Mouse (Mus musculus) heart, embryonic 11.5 days (tissue): ENCODE data around the gene Gm49342. TPM values are rescaled to one million over a fixed set of nuclear protein-coding genes. Genes with fewer than 3 reads are reported as not detected.
A peak's percentile ranks its signal among the peaks of the same experiment; 100 is the strongest.
"Not testable (repeated sequence)": the region's sequence is repeated elsewhere in the genome, so short reads cannot be mapped to it uniquely, and the experiment has no call there.

Source experiments
- ATAC-seq: fragments of 200-750 bp; cut with Nextera tagmentation; replicated peaks from 2 replicates; pipeline ENCODE4 v1.8.0; 2017; ENCODE audit warnings: moderate library complexity; ENCODE audit not compliant: insufficient number of reproducible peaks, low FRiP score, low TSS enrichment
- H3K27ac ChIP-seq: fragments of 300-500 bp; sonication (generic); 2 replicates; pipeline ENCODE4 v1.5.1; 2014; ENCODE audit warnings: mild to moderate bottlenecking, low read depth, low read length
- H3K27me3 ChIP-seq: fragments of 300-500 bp; sonication (generic); 2 replicates; pipeline ENCODE4 v1.6.1; 2014; ENCODE audit warnings: mild to moderate bottlenecking, low read length, mixed read lengths; ENCODE audit not compliant: control insufficient read depth, insufficient read depth
- H3K36me3 ChIP-seq: fragments of 300-500 bp; sonication (generic); 2 replicates; pipeline ENCODE4 v1.6.1; 2014; ENCODE audit warnings: mild to moderate bottlenecking, low read length, moderate library complexity, mixed read lengths; ENCODE audit not compliant: control insufficient read depth, insufficient read depth
- H3K4me1 ChIP-seq: fragments of 300-500 bp; sonication (generic); 2 replicates; pipeline ENCODE4 v1.6.1; 2014; ENCODE audit warnings: low read length; ENCODE audit not compliant: control insufficient read depth, insufficient read depth
- H3K4me2 ChIP-seq: fragments of 300-500 bp; sonication (generic); 2 replicates; pipeline ENCODE4 v1.6.1; 2014; ENCODE audit warnings: mild to moderate bottlenecking, moderate library complexity
- H3K4me3 ChIP-seq: fragments of 300-500 bp; sonication (generic); 2 replicates; pipeline ENCODE4 v1.5.1; 2014; ENCODE audit warnings: low read depth, low read length
- H3K9ac ChIP-seq: fragments of 300-500 bp; sonication (generic); 2 replicates; pipeline ENCODE4 v1.6.1; 2014; ENCODE audit warnings: mild to moderate bottlenecking, low read depth, low read length, moderate library complexity
- H3K9me3 ChIP-seq: fragments of 300-500 bp; sonication (generic); replicated peaks from 2 replicates; pipeline ENCODE4 v1.6.1; 2016; ENCODE audit warnings: low read length; ENCODE audit not compliant: control insufficient read depth
- WGBS: fragments of 180-500 bp; shearing (Covaris S2); extraction: QIAGEN DNeasy Blood & Tissue Kit; methylation state at CpG from one replicate; pipeline ENCODE4 v1.1.7; 2014; ENCODE audit not compliant: insufficient replicate concordance; 5-methylcytosine and 5-hydroxymethylcytosine counted together
- polyA plus RNA-seq: library from polyadenylated mRNA; unstranded; fragments of >200 nt; fragmentation: Nextera tagmentation; extraction: Ambion mirVana; gene quantifications from 2 replicates; pipeline ENCODE4 v1.2.1, GENCODE M21; 2014

Gene Gm49342
- polyA plus RNA-seq, 1 experiment from 2014 or later, result not detected

GRCm38 (mm10) chr14:50969558-50970544 is 25.5 kb downstream of the Gm49342 start:
- no peak overlapping the region for H3K27ac ChIP-seq
- H3K4me2 ChIP-seq, result peak overlapping the region; percentile 21; the same call in 1 of the 2 replicates
- H3K36me3 ChIP-seq, result no peaks in the 10 kb centered on the region
- no peaks in the 10 kb centered on the region for H3K9me3 ChIP-seq
- 23% methylated on average over 12 of the region's 12 CpGs for WGBS
- H3K4me1 ChIP-seq, result no peaks in the 10 kb centered on the region
- no peak overlapping the region for H3K4me3 ChIP-seq
- ATAC-seq, result 0 out of 2 replicates have a peak, but pooled peaks have one; percentile 31
- no peaks in the 10 kb centered on the region for H3K27me3 ChIP-seq
- H3K9ac ChIP-seq, result no peak overlapping the region

GRCm38 (mm10) chr14:50970822-50971221 is 26.5 kb downstream of the Gm49342 start:
- no peak for ATAC-seq

GRCm38 (mm10) chr14:50973054-50973453 is 28.7 kb downstream of the Gm49342 start:
- ATAC-seq, result not testable (repeated sequence)
- WGBS, result 86% methylated on average over 5 of the region's 5 CpGs

More at GRCm38 (mm10) chr14:50970822-50971221, 26.5 kb downstream of the Gm49342 start:
- Histone ChIP-seq H3K4me1 (no peaks in the 10 kb centered on the region), H3K27ac (no peak overlapping the region), H3K4me2 (no peak overlapping the region), H3K36me3 (no peaks in the 10 kb centered on the region), H3K27me3 (no peaks in the 10 kb centered on the region), H3K4me3 (no peak overlapping the region), H3K9ac (no peak overlapping the region), H3K9me3 (no peaks in the 10 kb centered on the region)
- 50% methylated on average over 1 of the region's 1 CpGs for WGBS

GRCm38 (mm10) chr14:50973700-50974099 is 29.4 kb downstream of the Gm49342 start:
- H3K4me1 ChIP-seq, result no peaks in the 10 kb centered on the region
- H3K27me3 ChIP-seq, result no peaks in the 10 kb centered on the region
- ATAC-seq, result no peak
- no peaks in the 10 kb centered on the region for H3K9me3 ChIP-seq
- no peak overlapping the region for H3K9ac ChIP-seq
- H3K4me2 ChIP-seq, result no peak overlapping the region
- no peak overlapping the region for H3K4me3 ChIP-seq
- H3K27ac ChIP-seq, result no peak overlapping the region
- no peaks in the 10 kb centered on the region for H3K36me3 ChIP-seq
- 43% methylated on average over 4 of the region's 4 CpGs for WGBS

More at GRCm38 (mm10) chr14:50973054-50973453, 28.7 kb downstream of the Gm49342 start:
- H3K9ac ChIP-seq, H3K4me2 ChIP-seq, H3K4me3 ChIP-seq, H3K27me3 ChIP-seq, H3K9me3 ChIP-seq, H3K4me1 ChIP-seq, H3K27ac ChIP-seq, H3K36me3 ChIP-seq: not testable (repeated sequence)

DNA sequence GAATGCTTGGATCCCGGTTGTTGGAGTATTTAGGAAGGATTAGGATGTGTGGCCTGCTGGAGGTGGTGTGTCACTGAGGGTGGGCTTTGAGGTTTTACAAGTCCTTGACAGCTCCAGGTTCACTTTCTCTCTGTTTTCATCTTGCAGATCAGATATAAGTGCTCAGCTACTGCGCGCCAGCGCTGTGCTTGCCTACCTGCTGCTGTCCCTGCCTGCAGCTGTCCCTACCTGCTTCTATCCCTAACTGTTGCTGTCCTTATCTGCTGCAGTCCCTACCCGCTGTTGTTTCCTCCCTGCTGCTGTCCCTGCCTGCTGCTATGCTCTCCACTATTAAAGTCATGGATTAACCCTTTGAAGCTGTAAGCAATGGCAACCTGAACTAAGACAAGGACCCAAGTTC is 30.7 kb downstream of the Gm49342 start:
- no peak overlapping the region for H3K4me3 ChIP-seq
- no peaks in the 10 kb centered on the region for H3K9me3 ChIP-seq
- H3K4me1 ChIP-seq, result no peaks in the 10 kb centered on the region
- WGBS, result 45% methylated on average over 5 of the region's 5 CpGs
- H3K9ac ChIP-seq, result no peak overlapping the region
- no peaks in the 10 kb centered on the region for H3K27me3 ChIP-seq
- no peak overlapping the region for H3K4me2 ChIP-seq
- ATAC-seq, result no peak
- H3K27ac ChIP-seq, result no peak overlapping the region
- H3K36me3 ChIP-seq, result no peaks in the 10 kb centered on the region

DNA sequence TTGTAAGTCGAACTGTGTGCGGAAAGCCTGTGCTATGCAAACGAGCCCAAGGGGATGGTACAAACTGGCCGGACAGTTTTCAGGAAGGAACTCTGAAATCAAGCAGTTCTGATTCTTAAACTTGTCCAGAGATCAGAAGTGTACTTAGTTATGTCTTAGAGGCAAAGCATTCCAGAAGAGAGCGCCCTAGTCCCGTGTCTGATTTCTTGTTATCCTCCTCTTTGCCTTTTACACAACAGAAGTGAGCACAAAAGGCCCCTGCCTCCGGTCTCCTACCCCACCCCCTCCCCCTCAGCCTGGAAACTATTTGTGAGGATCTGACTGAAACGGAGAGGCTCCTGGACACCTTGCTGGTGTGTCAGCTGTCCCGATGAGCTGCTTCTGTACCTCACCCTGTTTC is 32.4 kb downstream of the Gm49342 start:
- WGBS, result 25% methylated on average over 9 of the region's 9 CpGs
- Histone ChIP-seq H3K4me2 (peak overlapping the region; percentile 32), H3K27me3 (no peaks in the 10 kb centered on the region), H3K4me3 (no peak overlapping the region), H3K9ac (no peak overlapping the region), H3K27ac (no peak overlapping the region), H3K36me3 (no peaks in the 10 kb centered on the region), H3K4me1 (no peaks in the 10 kb centered on the region), H3K9me3 (no peaks in the 10 kb centered on the region)
- ATAC-seq, result peak; percentile 58; the same call in 1 of the 2 replicates

DNA sequence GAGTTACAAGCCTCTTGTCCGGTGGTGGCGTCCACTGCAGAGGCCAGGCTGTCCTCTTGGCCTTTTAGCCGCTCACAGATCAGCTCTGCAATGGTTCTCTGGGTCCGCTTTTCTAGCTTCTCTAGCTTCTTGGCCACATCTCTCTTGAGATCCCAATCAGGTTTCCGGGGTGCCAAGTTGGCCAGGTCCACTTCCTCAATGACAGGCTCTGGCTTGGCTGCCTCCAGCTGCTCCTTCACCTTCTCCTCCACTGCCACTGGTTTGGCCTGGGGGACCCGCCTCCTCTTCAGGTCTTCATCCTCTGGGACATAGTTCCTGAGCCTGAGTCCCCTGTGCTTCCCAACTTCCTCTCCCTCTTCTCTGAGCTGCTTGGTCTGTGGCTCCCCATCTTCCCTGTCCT is 34.1 kb downstream of the Gm49342 start:
- not testable (repeated sequence) for H3K27me3 ChIP-seq, H3K9ac ChIP-seq, H3K4me1 ChIP-seq, H3K4me3 ChIP-seq, H3K27ac ChIP-seq, ATAC-seq, H3K9me3 ChIP-seq, H3K4me2 ChIP-seq, H3K36me3 ChIP-seq
- 79% methylated on average over 6 of the region's 6 CpGs for WGBS

GRCm38 (mm10) chr14:50979631-50980030 is 35.3 kb downstream of the Gm49342 start:
- Histone ChIP-seq H3K27ac (no peak overlapping the region), H3K4me3 (no peak overlapping the region), H3K27me3 (no peaks in the 10 kb centered on the region), H3K9ac (no peak overlapping the region), H3K4me2 (no peak overlapping the region), H3K36me3 (no peaks in the 10 kb centered on the region), H3K4me1 (no peaks in the 10 kb centered on the region), H3K9me3 (no peaks in the 10 kb centered on the region; the same call in 1 of the 2 replicates)
- no peak for ATAC-seq
